Mouse (Mus musculus) MEL (cell line): ENCODE results near the gene Nr2c2. TPM values are rescaled to one million over a fixed set of nuclear protein-coding genes. Genes with fewer than 3 reads are reported as not detected.

Experiments
- DNase-seq: peaks from one replicate; pipeline ENCODE4 v3.0.0; 2011; ENCODE audit warnings: low read depth, low spot score
- H3K27ac ChIP-seq: 2 replicates; pipeline ENCODE4 v1.5.1; 2012; ENCODE audit warnings: low read depth, mild to moderate bottlenecking, control low read depth, low read length, moderate library complexity; ENCODE audit not compliant: control insufficient read depth
- H3K27me3 ChIP-seq, 2 experiments: fragments of 150-350 bp in 1 of 2; sonication (generic) in 1 of 2; 2 replicates each; pipeline ENCODE4 v1.6.1; 2012; ENCODE audit warnings: low read length in 2 of 2, mild to moderate bottlenecking in 2 of 2, improper control_type of control experiment in 1 of 2, moderate library complexity in 1 of 2; ENCODE audit not compliant: insufficient read depth in 2 of 2, control insufficient read depth in 1 of 2
- H3K36me3 ChIP-seq, 2 experiments: 2 replicates each; pipeline ENCODE4 v1.6.1; 2012 to 2014; ENCODE audit warnings: low read length in 2 of 2, improper control_type of control experiment in 1 of 2, inconsistent platforms in 1 of 2, mild to moderate bottlenecking in 1 of 2; ENCODE audit not compliant: insufficient read depth in 2 of 2, control insufficient read depth in 1 of 2
- H3K4me1 ChIP-seq, 2 experiments: fragments of 150-350 bp in 1 of 2; sonication (generic) in 1 of 2; 2 replicates each; pipeline ENCODE4 v1.6.1; 2012; ENCODE audit warnings: low read length in 2 of 2, improper control_type of control experiment in 1 of 2, mild to moderate bottlenecking in 1 of 2; ENCODE audit not compliant: insufficient read depth in 2 of 2, control insufficient read depth in 1 of 2
- H3K4me3 ChIP-seq, 2 experiments: fragments of 150-350 bp in 1 of 2; sonication (generic) in 1 of 2; 2 replicates each; pipeline ENCODE4 v1.5.1; 2012; ENCODE audit warnings: low read depth in 2 of 2, low read length in 2 of 2, mild to moderate bottlenecking in 2 of 2, moderate library complexity in 2 of 2, control low read depth in 1 of 2, improper control_type of control experiment in 1 of 2; ENCODE audit not compliant: control insufficient read depth in 1 of 2, insufficient read depth in 1 of 2
- H3K79me2 ChIP-seq: 2 replicates; pipeline ENCODE4 v1.6.1; 2012; ENCODE audit warnings: mild to moderate bottlenecking, low read length, moderate library complexity; ENCODE audit not compliant: control insufficient read depth, poor library complexity, insufficient read depth
- H3K9ac ChIP-seq: 2 replicates; pipeline ENCODE4 v1.6.1; 2012; ENCODE audit warnings: low read depth, mild to moderate bottlenecking, control low read depth, low read length, moderate library complexity; ENCODE audit not compliant: control insufficient read depth, poor library complexity, severe bottlenecking
- H3K9me3 ChIP-seq: fragments of 150-350 bp; sonication (generic); replicated peaks from 2 replicates; pipeline ENCODE4 v1.6.1; 2012; ENCODE audit warnings: mild to moderate bottlenecking, low read length, improper control_type of control experiment, moderate library complexity; ENCODE audit not compliant: insufficient read depth
- BHLHE40 ChIP-seq: IDR thresholded peaks from 2 replicates; pipeline ENCODE4 v1.6.1; 2012; ENCODE audit warnings: low read depth, mild to moderate bottlenecking, inconsistent platforms, low read length, improper control_type of control experiment, borderline replicate concordance
- CHD1 ChIP-seq: IDR thresholded peaks from 2 replicates; pipeline ENCODE4 v1.6.1; 2012; ENCODE audit warnings: low read depth, mild to moderate bottlenecking, inconsistent platforms, low read length, improper control_type of control experiment
- EP300 ChIP-seq, 2 experiments: IDR thresholded peaks; 2 replicates each; pipeline ENCODE4 v1.6.1; 2011; ENCODE audit warnings: improper control_type of control experiment in 2 of 2, low read length in 2 of 2, low read depth in 1 of 2, mild to moderate bottlenecking in 1 of 2
- ETS1 ChIP-seq: IDR thresholded peaks from 2 replicates; pipeline ENCODE4 v1.6.1; 2012; ENCODE audit warnings: low read depth, mild to moderate bottlenecking, inconsistent platforms, low read length, improper control_type of control experiment, moderate library complexity
- GABPA ChIP-seq: IDR thresholded peaks from 2 replicates; pipeline ENCODE4 v1.6.1; 2012; ENCODE audit warnings: low read depth, mild to moderate bottlenecking, inconsistent platforms, low read length, improper control_type of control experiment, moderate library complexity
- GATA1 ChIP-seq: IDR thresholded peaks from 2 replicates; pipeline ENCODE4 v1.6.1; 2011; ENCODE audit warnings: low read depth, low read length, improper control_type of control experiment
- JUND ChIP-seq: IDR thresholded peaks from 2 replicates; pipeline ENCODE4 v1.6.1; 2011; ENCODE audit warnings: low read depth, mild to moderate bottlenecking, improper control_type of control experiment, low read length
- KAT2A ChIP-seq: conservative IDR thresholded peaks from 2 replicates; pipeline ENCODE4 v1.6.1; 2012; ENCODE audit warnings: low read depth, low read length, improper control_type of control experiment, inconsistent platforms
- MAZ ChIP-seq: IDR thresholded peaks from 2 replicates; pipeline ENCODE4 v1.6.1; 2012; ENCODE audit warnings: low read depth, mild to moderate bottlenecking, inconsistent platforms, low read length, improper control_type of control experiment
- MEF2A ChIP-seq: IDR thresholded peaks from 2 replicates; pipeline ENCODE4 v1.6.1; 2014; ENCODE audit warnings: low read depth, mild to moderate bottlenecking, inconsistent platforms, low read length, improper control_type of control experiment; ENCODE audit not compliant: poor library complexity, insufficient replicate concordance, severe bottlenecking; ENCODE audit errors: extremely low read depth
- MXI1 ChIP-seq: IDR thresholded peaks from 2 replicates; pipeline ENCODE4 v1.6.1; 2011; ENCODE audit warnings: mild to moderate bottlenecking, low read depth, low read length, improper control_type of control experiment
- MYC ChIP-seq: IDR thresholded peaks from 2 replicates; pipeline ENCODE4 v1.6.1; 2011; ENCODE audit warnings: low read depth, mild to moderate bottlenecking, low read length, improper control_type of control experiment, moderate library complexity
- POLR2AphosphoS2 ChIP-seq: IDR thresholded peaks from 2 replicates; pipeline ENCODE4 v1.6.1; 2011; ENCODE audit warnings: low read length, improper control_type of control experiment
- RCOR1 ChIP-seq: IDR thresholded peaks from 2 replicates; pipeline ENCODE4 v1.6.1; 2012; ENCODE audit warnings: low read depth, mild to moderate bottlenecking, inconsistent platforms, low read length, improper control_type of control experiment
- SIN3A ChIP-seq: IDR thresholded peaks from 2 replicates; pipeline ENCODE4 v1.6.1; 2012; ENCODE audit warnings: low read length, improper control_type of control experiment, inconsistent platforms
- TAL1 ChIP-seq: IDR thresholded peaks from 2 replicates; pipeline ENCODE4 v1.6.1; 2012; ENCODE audit warnings: mild to moderate bottlenecking, inconsistent platforms, low read length, moderate library complexity, mixed read lengths
- TBP ChIP-seq: IDR thresholded peaks from 2 replicates; pipeline ENCODE4 v1.8.0; 2011; ENCODE audit warnings: low read depth, low read length, improper control_type of control experiment
- USF1 ChIP-seq: IDR thresholded peaks from 2 replicates; pipeline ENCODE4 v1.6.1; 2014; ENCODE audit warnings: low read depth, mild to moderate bottlenecking, inconsistent platforms, low read length, improper control_type of control experiment, moderate library complexity
- USF2 ChIP-seq, 2 experiments: IDR thresholded peaks; 2 replicates each; pipeline ENCODE4 v1.6.1; 2011 to 2012; ENCODE audit warnings: improper control_type of control experiment in 2 of 2, low read length in 2 of 2, borderline replicate concordance in 1 of 2, inconsistent platforms in 1 of 2, low read depth in 1 of 2, mild to moderate bottlenecking in 1 of 2; ENCODE audit not compliant: insufficient read depth in 1 of 2
- polyA plus RNA-seq, 2 experiments: library from polyadenylated mRNA; stranded (reverse) in 1 of 2; unstranded in 1 of 2; fragments of >175 nt in 1 of 2; fragments of >200 nt in 1 of 2; gene quantifications; 2 replicates each; pipeline versions ENCODE4 v1.2.1 to v1.2.4; 2012; ENCODE audit warnings: low replicate concordance in 2 of 2, low read depth in 1 of 2; ENCODE audit not compliant: insufficient read length in 2 of 2, insufficient read depth in 1 of 2, missing spikeins in 1 of 2
- total RNA-seq: library from RNA; depleted of rRNA; stranded (reverse); fragments of 300-350 nt; gene quantifications from 2 replicates; pipeline ENCODE4 v1.2.3, GENCODE M21; 2012

Nr2c2 gene
- total and polyA plus RNA-seq, 3 experiments = 12.1 to 17.0 TPM; not detected in 1

DNA sequence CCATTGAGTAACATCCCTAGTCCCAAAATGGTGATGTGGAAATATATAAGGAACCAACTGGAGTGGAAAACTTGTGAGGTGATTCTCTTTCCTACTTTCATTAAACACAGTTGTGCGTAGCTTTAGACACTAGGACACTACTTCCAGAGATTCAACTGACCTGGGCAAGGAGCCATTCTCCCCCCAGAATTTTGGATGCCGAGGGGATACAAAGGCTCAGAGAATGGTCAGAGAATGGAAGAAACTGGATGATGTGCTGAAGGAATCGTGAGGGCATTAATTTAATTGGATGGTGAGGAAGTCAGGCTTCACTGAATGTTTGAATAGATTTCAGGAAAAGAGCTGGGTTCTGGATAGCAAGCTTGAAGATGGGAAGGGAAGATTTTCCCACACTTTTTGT lies 1.5 kb downstream of the Nr2c2 start:
- Histone ChIP-seq H3K4me3 (peak overlapping the region; percentile 79 to 80), H3K27ac (peak overlapping the region; percentile 86), H3K9me3 (no peaks in the 10 kb centered on the region), H3K36me3 (peaks cover 0 to 31% of the 10 kb centered on the region in 2 experiments; a peak in 2 of 4 replicates), H3K27me3 (no peaks in the 10 kb centered on the region), H3K9ac (peak overlapping the region; percentile 78), H3K79me2 (peaks cover 44% of the 10 kb centered on the region), H3K4me1 (peaks cover 15 to 22% of the 10 kb centered on the region in 2 experiments)
- TF ChIP-seq KAT2A = no peak
- TF ChIP-seq CHD1 = 0 out of 2 replicates have a peak, but pooled peaks have one; percentile 67
- DNase-seq = no peak

DNA sequence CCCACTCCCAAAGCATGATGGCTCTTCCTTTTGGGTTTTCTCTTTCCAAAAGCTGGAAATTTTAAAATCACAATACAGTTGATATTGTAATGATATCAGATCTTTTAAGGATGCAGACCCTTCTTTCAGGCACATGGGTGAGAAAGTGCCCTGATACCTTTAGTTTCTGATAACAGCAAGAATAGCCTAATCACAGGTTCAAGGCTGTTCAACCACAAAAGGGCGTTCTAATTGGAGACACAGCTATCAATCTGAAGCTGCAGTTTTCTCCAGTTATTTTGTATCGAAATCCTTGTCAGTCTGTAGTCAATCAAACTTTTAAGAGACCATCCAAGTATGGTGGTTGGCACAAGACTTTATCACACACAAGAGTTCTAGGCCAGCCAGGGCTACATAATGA lies 2.7 kb downstream of the Nr2c2 start:
- H3K4me3 ChIP-seq = no peak overlapping the region
- H3K9me3 ChIP-seq = no peaks in the 10 kb centered on the region
- H3K36me3 ChIP-seq = peaks cover 0 to 34% of the 10 kb centered on the region in 2 experiments; a peak in 2 of 4 replicates
- no peak overlapping the region for H3K9ac ChIP-seq
- peaks cover 49% of the 10 kb centered on the region for H3K79me2 ChIP-seq
- no peaks in the 10 kb centered on the region for H3K27me3 ChIP-seq
- H3K4me1 ChIP-seq = peaks cover 15 to 22% of the 10 kb centered on the region in 2 experiments
- TF ChIP-seq USF1 = no peak
- TF ChIP-seq MAZ = no peak
- TF ChIP-seq SIN3A = peak; percentile 33; the same call in 1 of the 2 replicates
- no peak for TF ChIP-seq MEF2A
- no peak for TF ChIP-seq POLR2AphosphoS2
- peak; percentile 47; the same call in 1 of the 2 replicates for TF ChIP-seq ETS1
- peak; percentile 46 for TF ChIP-seq TAL1
- no peak for TF ChIP-seq GABPA
- TF ChIP-seq EP300 (IDR thresholded peaks at IDR 0.05; ENCODE audit: low read depth in 1 of 2, low read length in 2 of 2) = peak; percentile 60 to 75
- peak; percentile 82 for TF ChIP-seq RCOR1
- TF ChIP-seq USF2 (IDR thresholded peaks at IDR 0.05; ENCODE audit: borderline replicate concordance in 1 of 2, insufficient read depth in 1 of 2, low read depth in 1 of 2, low read length in 2 of 2) = no peak
- TF ChIP-seq BHLHE40 = peak; percentile 40; the same call in 1 of the 2 replicates
- TF ChIP-seq GATA1 = peak; percentile 56
- 0 out of 2 replicates have a peak, but pooled peaks have one; percentile 36 for TF ChIP-seq MYC
- no peak for TF ChIP-seq TBP
- TF ChIP-seq MXI1 = 0 out of 2 replicates have a peak, but pooled peaks have one; percentile 33
- no peak for TF ChIP-seq JUND
- peak; percentile 34 for DNase-seq
- H3K27ac ChIP-seq = no peak overlapping the region
